Mouse (Mus musculus): ENCODE data around the gene Auh.

Gene Auh

GRCm38 (mm10) chr13:52929209-52930171 is at the start of gene Auh:
Auh (minus strand) TSS chr13:52929681.
- peak; percentile 86 for DNase-seq (ENCODE audit: low spot score)

GRCm38 (mm10) chr13:52978321-52978981 is 49.0 kb upstream of the Auh start:
- DNase-seq (ENCODE audit: low spot score) = no peak

GRCm38 (mm10) chr13:52977757-52978156 is 48.3 kb upstream of the Auh start:
- no peak for DNase-seq (ENCODE audit: low spot score)

- no peak for DNase-seq (ENCODE audit: low spot score)
Measured at GRCm38 (mm10) chr13:52977221-52977609, 47.7 kb upstream of the Auh start.

- DNase-seq (ENCODE audit: low spot score) = no peak
Measured at GRCm38 (mm10) chr13:52976510-52977220, 47.2 kb upstream of the Auh start.

GRCm38 (mm10) chr13:52976130-52976509 is 46.6 kb upstream of the Auh start:
- no peak for DNase-seq (ENCODE audit: low spot score)

- no peak for DNase-seq (ENCODE audit: low spot score)
Measured at GRCm38 (mm10) chr13:52974676-52975075, 45.2 kb upstream of the Auh start.

GRCm38 (mm10) chr13:52973427-52973826 is 43.9 kb upstream of the Auh start:
- DNase-seq (ENCODE audit: low spot score) = no peak

- no peak for DNase-seq (ENCODE audit: low spot score)
Measured at GRCm38 (mm10) chr13:52972626-52973025, 43.1 kb upstream of the Auh start.

GRCm38 (mm10) chr13:52970876-52971275 is 41.4 kb upstream of the Auh start:
- no peak for DNase-seq (ENCODE audit: low spot score)

- DNase-seq (ENCODE audit: low spot score) = no peak
Measured at GRCm38 (mm10) chr13:52962922-52963321, 33.4 kb upstream of the Auh start.

GRCm38 (mm10) chr13:52962361-52962760 is 32.9 kb upstream of the Auh start:
- DNase-seq (ENCODE audit: low spot score) = no peak

- DNase-seq (ENCODE audit: low spot score) = no peak
Measured at GRCm38 (mm10) chr13:52953779-52954553, 24.5 kb upstream of the Auh start.

- no peak for DNase-seq (ENCODE audit: low spot score)
Measured at GRCm38 (mm10) chr13:52949211-52949610, 19.7 kb upstream of the Auh start.

- DNase-seq (ENCODE audit: low spot score) = no peak
Measured at GRCm38 (mm10) chr13:52947545-52947944, 18.1 kb upstream of the Auh start.

- no peak for DNase-seq (ENCODE audit: low spot score)
Measured at GRCm38 (mm10) chr13:52945769-52946168, 16.3 kb upstream of the Auh start.

GRCm38 (mm10) chr13:52944116-52944515 is 14.6 kb upstream of the Auh start:
- no peak for DNase-seq (ENCODE audit: low spot score)

- no peak for DNase-seq (ENCODE audit: low spot score)
Measured at GRCm38 (mm10) chr13:52942876-52943388, 13.5 kb upstream of the Auh start.

- no peak for DNase-seq (ENCODE audit: low spot score)
Measured at GRCm38 (mm10) chr13:52940956-52941355, 11.5 kb upstream of the Auh start.

- peak; percentile 85 for DNase-seq (ENCODE audit: low spot score)
Measured at GRCm38 (mm10) chr13:52930582-52930981, 1.1 kb upstream of the Auh start.

GRCm38 (mm10) chr13:52928392-52928791 is 1.1 kb downstream of the Auh start:
- no peak for DNase-seq (ENCODE audit: low spot score)

- DNase-seq (ENCODE audit: low spot score) = no peak
Measured at GRCm38 (mm10) chr13:52924457-52924856, 5.0 kb downstream of the Auh start.
